Mouse (Mus musculus) gonadal fat pad, adult 2 months (tissue): ENCODE measurements around the gene Sae1. TPM values are rescaled to one million over a fixed set of nuclear protein-coding genes. Genes with fewer than 3 reads are reported as not detected.
"Not testable (repeated sequence)": the region's sequence is repeated elsewhere in the genome, so short reads cannot be mapped to it uniquely, and the experiment has no call there.

ENCODE experiments used
- DNase-seq: peaks from one replicate; pipeline ENCODE4 v3.0.0-alpha.2; 2012; ENCODE audit warnings: low read depth
- polyA plus RNA-seq: library from polyadenylated mRNA; depleted of rRNA; stranded (reverse); fragments of >200 nt; gene quantifications from 2 replicates; pipeline ENCODE4 v1.2.3, GENCODE M21; 2012

Sae1 gene
- polyA plus RNA-seq, 1 experiment, result 41.0 TPM

DNA sequence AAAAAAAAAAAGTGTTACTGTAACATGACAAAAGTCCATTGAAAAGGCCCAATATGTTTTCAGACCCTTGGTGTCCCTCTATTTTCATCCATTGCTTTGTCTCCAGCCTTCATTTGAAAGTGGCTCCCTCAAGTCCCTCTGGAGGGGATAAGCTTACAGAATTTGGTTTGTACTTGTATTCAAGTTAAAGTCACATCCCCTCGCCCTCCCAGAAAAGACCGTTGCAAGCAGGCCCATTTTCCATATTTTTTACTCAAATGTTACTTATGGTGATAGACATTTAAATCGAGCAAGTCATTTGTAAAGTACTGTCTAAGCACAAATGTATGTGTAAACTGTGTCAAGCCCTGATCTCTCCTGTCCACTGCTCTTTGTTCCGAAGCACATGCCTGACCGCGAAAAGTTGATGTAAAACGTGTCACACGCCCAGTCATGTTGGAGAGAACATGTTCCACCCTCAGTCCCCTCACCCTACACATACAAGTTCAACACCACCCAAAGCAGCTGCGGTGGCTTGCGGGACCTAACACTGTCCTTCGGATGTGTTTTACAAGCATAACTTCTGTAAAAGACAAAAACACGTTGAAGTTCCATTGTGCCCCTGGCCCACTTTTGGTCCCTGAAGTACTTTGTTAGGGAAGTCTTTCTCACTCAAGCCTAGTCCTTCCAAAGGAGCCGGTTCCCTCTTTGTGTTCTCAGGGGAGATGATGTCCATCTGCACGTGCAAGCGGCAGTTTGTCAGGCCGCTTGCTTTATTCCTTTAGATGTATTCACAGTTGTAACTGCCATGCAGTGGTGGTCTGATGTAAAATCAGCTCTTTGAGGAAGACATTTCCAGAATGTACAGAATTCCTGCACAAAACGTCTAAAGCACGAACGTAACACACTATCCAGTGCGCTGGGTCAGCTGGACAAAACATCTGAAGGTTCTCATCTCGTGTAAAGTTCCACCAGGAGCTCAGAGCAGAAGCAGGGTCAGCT, 15.7 kb upstream of the Sae1 start:
- no peak for DNase-seq

GRCm38 (mm10) chr7:16402449-16402848, 14.8 kb upstream of the Sae1 start:
- DNase-seq, result no peak

DNA sequence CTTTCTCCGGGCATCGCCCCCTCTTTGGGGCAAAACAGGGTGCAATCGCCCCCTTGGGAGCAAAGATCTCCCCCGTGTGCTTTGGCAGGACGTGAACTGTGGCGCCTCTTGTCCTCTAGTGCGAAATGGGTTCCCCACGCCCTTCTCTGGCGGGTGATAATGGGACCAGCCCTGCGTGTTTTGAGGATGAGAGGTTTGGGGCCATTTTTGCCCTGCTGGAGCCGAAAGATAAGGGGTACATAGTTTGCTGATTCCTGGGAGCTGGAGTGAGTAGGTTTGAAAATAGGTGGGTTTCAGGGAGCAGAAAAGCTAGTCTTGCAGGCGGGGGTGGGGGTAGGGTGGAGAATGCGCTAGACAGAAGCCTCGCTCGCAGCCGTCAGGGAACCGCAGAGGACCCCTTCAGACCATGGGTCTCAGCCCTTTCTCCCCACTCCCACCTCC, 14.4 kb upstream of the Sae1 start:
- DNase-seq, result no peak

DNA sequence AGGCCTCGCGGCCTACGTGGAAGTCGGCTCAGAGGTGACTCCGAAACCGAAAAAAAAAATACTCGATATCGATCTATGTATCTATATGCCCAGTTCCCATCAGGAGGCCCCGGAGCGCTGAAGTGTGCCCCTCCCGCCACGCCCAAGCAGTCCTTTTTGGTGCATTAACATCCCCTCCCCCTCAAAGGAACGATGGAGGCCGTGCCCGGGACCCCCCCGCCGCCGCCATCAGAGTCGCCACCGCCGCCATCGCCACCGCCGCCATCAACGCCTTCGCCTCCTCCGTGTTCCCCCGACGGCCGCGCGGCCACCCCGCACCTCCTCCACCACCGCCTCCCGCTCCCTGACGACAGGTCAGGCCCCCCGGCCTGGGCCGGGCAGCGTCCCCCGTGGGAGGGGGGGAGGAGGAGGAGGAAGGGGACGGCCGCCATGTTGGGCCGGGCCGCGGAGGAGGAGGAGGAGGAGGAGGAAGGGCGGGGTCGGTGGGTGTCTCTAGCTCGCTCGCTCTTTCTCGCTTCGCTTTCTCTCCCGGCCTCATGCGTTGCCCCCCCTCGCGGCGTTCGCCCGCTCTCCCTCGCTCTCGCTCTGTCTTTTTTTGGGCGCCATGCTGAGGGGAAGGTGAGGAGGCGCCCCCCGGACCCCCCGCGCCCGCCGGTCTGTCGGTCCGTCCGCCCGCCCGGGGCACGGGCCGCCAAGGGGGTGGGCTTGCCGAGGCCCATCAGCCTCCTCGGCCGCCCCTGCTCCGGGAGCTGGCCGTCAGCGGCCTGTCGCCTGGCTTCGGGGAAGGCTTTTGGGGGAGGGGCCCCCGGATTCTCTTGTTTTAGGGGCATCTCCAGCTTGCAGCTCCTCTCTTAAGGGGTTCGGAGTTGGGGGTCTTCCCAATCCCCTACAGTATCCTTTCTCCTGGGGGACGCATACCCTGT, 13.3 kb upstream of the Sae1 start, which contains the start of gene Zc3h4:
Gene Zc3h4, plus strand, starts transcription at position 222 of the 923 bp plus-strand sequence.
- no peak for DNase-seq

- peak; percentile 79 for DNase-seq
Observed at GRCm38 (mm10) chr7:16399820-16400688, 12.4 kb upstream of the Sae1 start.

DNA sequence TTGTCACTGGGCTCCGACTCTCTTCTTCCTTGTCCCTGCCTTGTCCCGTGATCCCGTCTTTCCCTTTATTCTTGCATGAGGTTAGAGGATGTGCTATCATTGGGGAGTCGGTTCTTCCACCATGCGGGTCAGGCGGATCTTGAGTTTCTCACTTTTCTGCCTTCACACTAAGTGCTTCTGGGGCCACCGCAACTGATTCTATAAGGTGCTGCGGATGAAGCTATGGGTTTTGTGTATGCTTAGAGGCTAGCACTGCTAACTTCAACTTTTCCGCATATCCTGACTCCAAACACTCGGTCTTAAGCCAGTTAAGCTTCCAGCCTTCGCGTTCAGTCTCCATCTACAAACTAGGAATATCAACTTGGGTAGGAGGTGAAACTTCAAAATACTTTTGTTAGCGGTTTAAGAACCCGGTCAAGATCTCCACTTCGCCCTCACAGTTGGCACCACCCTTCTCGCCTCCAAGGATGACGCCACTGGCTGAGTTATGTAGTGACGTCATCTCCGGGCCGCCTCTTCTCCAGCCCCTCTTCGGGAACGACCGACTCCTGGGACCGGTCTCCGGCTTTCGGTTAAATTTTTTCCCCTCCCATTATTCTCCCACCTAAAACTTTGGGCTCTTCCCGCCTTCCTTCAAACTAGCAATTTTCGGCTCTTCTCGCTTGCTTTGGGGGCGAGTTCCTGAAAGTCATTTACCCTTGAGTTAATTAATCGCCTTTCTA, 11.7 kb upstream of the Sae1 start:
- DNase-seq, result peak; percentile 79

GRCm38 (mm10) chr7:16398387-16399050, 10.9 kb upstream of the Sae1 start:
- DNase-seq, result no peak

DNA sequence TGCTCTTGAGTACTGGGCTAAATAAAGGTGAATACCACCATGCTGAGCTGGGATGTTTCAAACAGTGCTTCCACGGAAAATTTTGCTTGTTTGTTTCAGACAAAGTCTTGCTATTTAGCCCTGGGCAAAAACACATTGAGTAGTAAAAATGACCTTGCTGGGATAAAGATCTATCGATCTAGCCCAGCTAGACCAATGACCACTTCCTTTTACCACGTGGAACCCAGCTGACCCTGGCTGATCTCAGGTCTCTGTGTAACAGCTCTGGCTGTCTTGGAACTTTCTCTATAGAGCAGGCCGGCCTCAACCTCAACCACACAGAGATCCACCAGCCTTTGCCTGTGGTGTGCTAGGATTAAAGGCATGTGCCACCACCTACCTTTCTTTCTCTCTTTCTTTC, 9.9 kb upstream of the Sae1 start:
- no peak for DNase-seq

DNA sequence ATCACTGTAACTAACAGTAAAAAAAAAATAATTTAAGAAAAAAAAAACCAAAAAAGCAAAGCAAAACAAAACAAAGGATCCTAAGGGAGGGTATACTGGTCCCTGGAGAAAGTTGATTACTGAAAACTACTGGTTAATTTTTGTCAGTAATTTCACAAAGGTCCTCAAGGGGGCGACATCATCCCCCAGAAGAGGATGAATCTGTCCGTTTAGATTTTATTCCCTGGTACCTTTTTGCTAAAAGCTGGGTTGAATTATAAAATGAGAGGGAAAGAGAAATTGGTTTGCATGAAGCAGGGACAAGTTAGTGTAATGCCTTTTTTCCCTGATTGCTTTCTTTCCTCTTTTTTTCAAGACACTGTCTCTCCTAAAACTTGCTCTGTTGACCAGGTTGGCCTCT, 8.3 kb upstream of the Sae1 start:
- DNase-seq, result no peak

DNA sequence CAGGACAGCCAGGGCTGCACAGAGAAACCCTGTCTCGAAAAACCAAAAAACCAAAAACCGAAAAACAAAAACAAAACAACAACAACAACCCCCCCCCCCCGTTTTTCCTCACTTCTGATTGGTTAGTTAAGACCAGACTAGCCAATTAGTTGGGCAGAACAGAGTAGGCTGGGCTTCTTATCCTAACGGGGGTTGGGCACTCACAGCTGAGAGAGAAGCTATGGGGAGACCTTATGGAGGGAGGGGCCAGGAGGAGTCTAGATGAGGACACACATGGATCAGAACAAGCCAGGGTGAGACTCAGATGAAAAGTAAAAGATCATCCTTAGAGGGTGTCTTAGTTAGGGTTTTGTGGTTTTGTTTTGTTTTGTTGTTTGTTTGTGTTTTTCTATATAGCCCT, 5.3 kb upstream of the Sae1 start:
- no peak for DNase-seq

DNA sequence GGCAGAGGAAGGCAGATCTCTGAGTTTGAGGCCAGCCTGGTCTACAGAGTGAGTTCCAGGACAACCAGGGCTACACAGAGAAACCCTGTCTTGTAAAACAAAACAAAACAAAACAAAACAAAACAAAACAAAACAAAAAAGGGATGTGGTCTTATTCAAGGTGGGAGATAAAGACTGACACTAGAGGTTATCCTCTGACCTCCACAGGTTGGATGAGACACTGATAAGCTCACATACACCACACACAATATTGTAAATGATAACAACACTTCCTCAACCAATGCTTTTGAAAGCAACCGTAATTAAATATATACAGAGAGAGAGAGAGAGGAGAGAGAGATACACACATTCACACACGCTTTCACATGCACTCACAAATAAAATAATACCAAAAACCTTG, 2.3 kb upstream of the Sae1 start:
- not testable (repeated sequence) for DNase-seq

DNA sequence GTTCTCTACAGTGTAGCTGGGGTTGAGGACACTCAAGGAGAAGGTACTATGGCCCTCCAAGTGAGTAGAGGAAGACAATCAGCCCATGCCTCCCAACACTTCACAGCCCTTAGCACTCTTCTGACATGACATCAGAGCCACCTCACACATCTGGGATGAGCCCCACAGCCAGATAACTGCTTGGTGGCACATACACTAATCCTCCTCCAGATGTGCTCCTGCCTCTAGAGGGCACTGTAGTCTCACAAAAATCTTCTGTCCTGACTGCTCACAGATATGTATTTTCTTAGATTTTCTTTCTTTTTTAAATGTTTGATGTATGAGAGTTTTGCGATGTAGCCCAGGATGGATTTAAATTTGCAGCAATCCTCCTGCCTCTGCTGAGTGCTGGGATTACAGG, 11.1 kb downstream of the Sae1 start:
- no peak for DNase-seq

DNA sequence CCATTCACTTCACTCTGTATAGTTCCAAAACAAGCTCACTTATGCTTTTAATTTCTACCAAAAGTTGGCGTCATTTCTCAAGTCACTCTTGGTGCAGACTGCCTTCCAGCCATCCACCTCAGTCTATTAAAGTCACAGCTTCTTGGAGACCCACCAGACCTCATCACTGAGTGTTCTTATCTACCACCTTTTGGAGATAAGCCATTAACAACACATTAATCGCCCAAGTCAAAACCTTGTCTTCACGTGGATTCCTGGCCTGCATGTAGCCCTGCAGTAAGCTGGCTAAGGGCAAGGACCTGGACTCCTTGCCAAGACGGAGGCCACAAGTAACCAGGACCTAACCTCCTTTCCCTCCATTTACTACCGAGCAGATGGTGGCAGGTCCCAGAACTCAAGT, 12.6 kb downstream of the Sae1 start:
- no peak for DNase-seq

DNA sequence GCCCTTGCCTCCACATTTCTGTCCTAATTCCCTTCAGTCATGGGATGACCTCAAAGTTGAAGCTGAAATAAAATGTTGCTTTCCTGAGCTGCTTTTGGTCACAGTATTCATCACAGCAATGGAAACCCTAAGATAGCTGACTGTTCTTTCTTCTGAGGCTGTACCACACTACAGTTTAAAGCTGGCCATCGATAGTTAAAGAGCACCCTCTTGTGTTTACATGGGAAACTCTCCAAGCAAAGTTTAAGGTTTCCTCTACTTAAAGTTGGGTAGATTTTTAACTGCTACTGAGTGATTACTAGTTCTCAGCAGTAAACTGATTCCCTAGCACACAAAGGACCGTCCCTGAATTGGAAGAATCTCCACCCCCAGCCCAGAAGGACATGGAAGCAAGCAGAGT, 13.9 kb downstream of the Sae1 start:
- DNase-seq, result no peak

- DNase-seq, result no peak
Observed at GRCm38 (mm10) chr7:16370596-16370995, 17.0 kb downstream of the Sae1 start.

GRCm38 (mm10) chr7:16368835-16369234, 18.8 kb downstream of the Sae1 start:
- DNase-seq, result peak; percentile 52

GRCm38 (mm10) chr7:16366669-16367068, 20.9 kb downstream of the Sae1 start:
- DNase-seq, result no peak

DNA sequence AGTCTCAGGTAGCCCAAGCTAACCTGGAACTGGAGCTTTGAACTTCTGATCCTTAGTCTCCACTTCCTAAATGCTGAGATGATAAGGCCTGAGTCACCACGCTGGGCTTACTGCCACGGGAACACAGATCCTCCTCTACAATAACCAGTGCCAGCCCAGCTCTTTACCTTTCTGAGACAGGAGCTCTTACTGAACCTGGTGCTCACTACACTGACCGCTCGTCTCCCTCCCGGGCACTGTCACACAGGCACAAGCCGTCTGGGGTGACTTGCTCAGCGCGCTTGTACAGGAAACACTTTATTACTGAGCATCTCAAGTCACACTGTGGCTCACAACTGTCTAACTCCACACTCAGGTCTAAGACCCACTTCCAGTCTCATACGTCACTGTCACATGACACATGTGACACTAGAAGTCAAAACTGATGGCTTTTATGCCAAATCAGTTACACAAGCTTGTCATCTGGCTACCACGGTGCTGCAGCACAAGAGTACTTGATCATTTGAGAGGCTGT, 21.4 kb downstream of the Sae1 start:
- DNase-seq, result no peak

DNA sequence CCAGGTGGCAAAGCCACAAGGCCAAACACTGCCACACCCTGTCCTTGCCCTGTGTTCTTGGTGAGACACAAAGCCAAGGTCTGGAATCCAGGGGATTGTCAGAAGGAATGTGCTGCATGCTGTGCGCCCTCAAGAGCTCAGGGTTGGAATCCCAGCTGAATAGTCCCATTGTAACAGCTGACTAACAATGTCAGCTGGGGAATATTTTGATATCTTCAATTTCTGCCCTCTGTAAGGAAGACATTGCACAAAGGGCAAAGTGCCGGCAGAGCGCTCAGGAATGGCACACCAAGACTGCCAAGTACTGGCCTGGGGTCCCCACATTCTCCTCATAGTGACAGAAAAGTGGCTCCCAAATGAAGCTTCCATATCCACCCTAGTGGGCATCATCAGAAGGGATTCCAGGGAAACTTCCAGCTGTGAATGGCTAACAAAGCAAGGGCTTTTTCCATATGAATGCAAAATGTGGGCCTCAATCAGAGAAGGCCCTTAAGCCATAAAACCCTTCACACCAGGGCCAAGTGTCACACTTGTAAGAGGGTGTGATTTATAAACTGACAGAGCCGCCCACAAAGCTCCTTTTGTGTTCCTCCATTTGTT, 22.6 kb downstream of the Sae1 start:
- no peak for DNase-seq

GRCm38 (mm10) chr7:16364319-16364718, 23.3 kb downstream of the Sae1 start:
- DNase-seq, result no peak
